Mouse (Mus musculus) cerebellum, adult 2 months (tissue): Measurements from ENCODE around the gene Camk2d.

ENCODE experiments used
- CTCF ChIP-seq: fragments of 200-500 bp; IDR thresholded peaks from 2 replicates; pipeline ENCODE4 v1.5.1; 2011; ENCODE audit warnings: low read depth, mild to moderate bottlenecking, control low read depth, low read length, moderate library complexity, borderline replicate concordance; ENCODE audit not compliant: insufficient read depth
- POLR2A ChIP-seq: fragments of 200-500 bp; IDR thresholded peaks from 2 replicates; pipeline ENCODE4 v1.6.1; 2011; ENCODE audit warnings: low read length, control low read depth, borderline replicate concordance; ENCODE audit not compliant: insufficient read depth

DNA sequence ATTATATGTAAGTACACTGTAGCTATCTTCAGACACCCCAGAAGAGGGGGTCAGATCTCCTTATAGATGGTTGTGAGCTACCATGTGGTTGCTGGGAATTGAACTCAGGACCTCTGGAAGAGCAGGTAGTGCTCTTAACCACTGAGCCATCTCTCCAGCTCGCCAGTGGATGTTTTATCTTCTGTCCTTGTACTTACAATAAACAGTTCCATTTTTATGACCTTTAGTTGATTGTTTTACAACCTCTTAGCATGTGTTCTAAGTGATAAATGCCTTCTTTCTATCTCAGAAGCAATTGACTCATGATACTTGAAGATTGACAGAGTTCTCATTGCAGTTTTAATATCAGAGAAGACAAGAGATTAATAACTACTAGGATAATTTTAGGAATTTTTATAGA is 282.1 kb downstream of the Camk2d start:
- TF ChIP-seq CTCF (no peak), POLR2A (no peak)
